Mouse (Mus musculus): ENCODE measurements at regions not wholly inside any gene's neighbourhood (a gene's known extent, or its start where the extent isn't known, plus 50 kb on each side); places are given as distances from the start of the nearest gene placed in this dataset.

DNA sequence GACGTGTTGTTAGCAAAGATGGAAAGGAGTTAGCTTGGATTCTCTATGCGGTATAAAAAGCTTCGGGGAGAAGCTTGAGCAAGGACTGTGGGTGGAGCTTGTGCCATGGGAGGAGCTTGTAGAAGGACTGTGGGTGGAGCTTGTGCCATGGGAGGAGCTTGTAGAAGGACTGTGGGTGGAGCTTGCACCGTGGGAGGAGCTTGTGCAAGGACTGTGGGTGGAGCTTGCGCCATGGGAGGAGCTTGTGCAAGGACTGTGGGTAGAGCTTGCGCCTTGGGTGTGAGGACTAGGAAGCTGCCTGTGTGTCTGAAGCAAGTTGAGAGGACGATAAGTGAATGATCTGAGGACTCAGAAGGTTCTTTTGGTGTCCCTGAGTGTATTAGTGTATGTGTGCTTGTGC lies 263.1 kb downstream of the Gm45692 start:
- ATAC-seq (replicated peaks; ENCODE audit: insufficient number of reproducible peaks, low FRiP score, low TSS enrichment): no peak
- Histone ChIP-seq H3K4me2 (no peak overlapping the region), H3K4me1 (ENCODE audit: control insufficient read depth, insufficient read depth, low read length) (peaks cover 3% of the 10 kb centered on the region; the same call in 1 of the 2 replicates), H3K36me3 (ENCODE audit: control insufficient read depth, insufficient read depth, low read length) (no peaks in the 10 kb centered on the region), H3K9ac (ENCODE audit: low read depth, low read length) (no peak overlapping the region), H3K9me3 (replicated peaks; ENCODE audit: control insufficient read depth, low read length) (no peaks in the 10 kb centered on the region), H3K4me3 (ENCODE audit: low read depth, low read length) (no peak overlapping the region), H3K27me3 (ENCODE audit: control insufficient read depth, insufficient read depth, low read length) (no peaks in the 10 kb centered on the region), H3K27ac (ENCODE audit: low read depth, low read length) (no peak overlapping the region)
- 81% methylated on average over 7 of the region's 7 CpGs for WGBS (ENCODE audit: insufficient replicate concordance)

DNA sequence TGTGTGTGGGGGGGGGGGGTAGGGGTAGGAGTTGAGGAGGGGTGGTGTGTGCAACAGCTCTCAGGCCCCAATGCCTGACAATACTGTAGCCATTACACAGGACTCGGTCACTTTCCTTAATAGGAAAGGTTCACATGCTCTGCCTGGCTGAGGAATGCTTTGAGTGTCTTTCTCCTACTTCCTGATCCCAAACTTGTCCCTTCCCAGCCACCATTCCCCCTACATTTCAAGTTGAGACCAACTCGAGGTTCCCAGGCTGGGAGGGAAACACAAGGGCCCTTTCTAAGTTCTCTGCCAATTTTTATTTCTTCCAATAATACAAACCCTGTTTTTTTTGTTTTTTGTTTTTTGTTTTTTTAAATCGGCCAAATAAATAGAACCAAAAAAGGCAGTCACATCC lies 264.6 kb downstream of the Gm45692 start:
- H3K4me2 ChIP-seq: no peak overlapping the region
- ATAC-seq (replicated peaks; ENCODE audit: insufficient number of reproducible peaks, low FRiP score, low TSS enrichment): no peak
- 43% methylated on average over 3 of the region's 3 CpGs for WGBS (ENCODE audit: insufficient replicate concordance)
- peaks cover 3% of the 10 kb centered on the region; the same call in 1 of the 2 replicates for H3K4me1 ChIP-seq (ENCODE audit: control insufficient read depth, insufficient read depth, low read length)
- H3K27me3 ChIP-seq (ENCODE audit: control insufficient read depth, insufficient read depth, low read length): no peaks in the 10 kb centered on the region
- no peak overlapping the region for H3K4me3 ChIP-seq (ENCODE audit: low read depth, low read length)
- H3K9ac ChIP-seq (ENCODE audit: low read depth, low read length): no peak overlapping the region
- no peaks in the 10 kb centered on the region for H3K9me3 ChIP-seq (replicated peaks; ENCODE audit: control insufficient read depth, low read length)
- no peaks in the 10 kb centered on the region for H3K36me3 ChIP-seq (ENCODE audit: control insufficient read depth, insufficient read depth, low read length)
- H3K27ac ChIP-seq (ENCODE audit: low read depth, low read length): no peak overlapping the region

DNA sequence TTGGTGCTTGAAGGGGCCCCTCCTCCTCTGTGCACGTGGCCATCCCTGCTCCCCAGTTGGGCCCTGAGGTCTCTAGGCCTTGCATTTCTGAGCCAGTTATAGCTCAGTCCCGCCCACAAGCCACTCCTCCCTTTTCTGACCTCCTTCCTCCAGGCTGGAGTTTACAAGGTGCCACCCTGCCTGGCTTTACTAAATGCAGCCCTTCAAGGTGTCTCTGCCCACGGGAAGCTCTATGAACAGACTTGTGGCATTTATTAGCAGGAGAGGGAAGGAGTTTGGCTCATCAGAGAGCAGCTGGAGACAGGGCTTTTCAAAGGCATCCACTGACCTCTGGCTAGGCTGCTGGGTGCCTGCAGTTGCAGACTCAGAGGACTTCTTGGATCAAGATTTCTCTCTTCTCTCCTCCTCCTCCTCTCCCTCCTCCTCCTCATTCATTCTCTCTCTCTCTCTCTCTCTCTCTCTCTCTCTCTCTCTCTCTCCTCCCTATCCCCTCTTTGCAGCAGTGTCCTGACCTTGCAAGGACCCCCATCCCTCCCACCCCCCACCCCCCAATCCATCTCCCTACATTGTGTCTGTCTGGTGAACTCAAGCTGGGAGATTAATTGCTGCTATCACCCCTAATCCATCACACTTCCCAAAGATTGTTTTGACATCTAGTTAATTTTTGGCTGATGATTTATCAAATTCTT lies 265.1 kb downstream of the Gm45692 start:
- no peak overlapping the region for H3K9ac ChIP-seq (ENCODE audit: low read depth, low read length)
- no peak for ATAC-seq (replicated peaks; ENCODE audit: insufficient number of reproducible peaks, low FRiP score, low TSS enrichment)
- H3K27ac ChIP-seq (ENCODE audit: low read depth, low read length): no peak overlapping the region
- no peaks in the 10 kb centered on the region for H3K9me3 ChIP-seq (replicated peaks; ENCODE audit: control insufficient read depth, low read length)
- 10% methylated on average over 3 of the region's 3 CpGs for WGBS (ENCODE audit: insufficient replicate concordance)
- H3K36me3 ChIP-seq (ENCODE audit: control insufficient read depth, insufficient read depth, low read length): no peaks in the 10 kb centered on the region
- no peaks in the 10 kb centered on the region for H3K27me3 ChIP-seq (ENCODE audit: control insufficient read depth, insufficient read depth, low read length)
- H3K4me1 ChIP-seq (ENCODE audit: control insufficient read depth, insufficient read depth, low read length): peaks cover 3% of the 10 kb centered on the region; the same call in 1 of the 2 replicates
- no peak overlapping the region for H3K4me2 ChIP-seq
- H3K4me3 ChIP-seq (ENCODE audit: low read depth, low read length): no peak overlapping the region

DNA sequence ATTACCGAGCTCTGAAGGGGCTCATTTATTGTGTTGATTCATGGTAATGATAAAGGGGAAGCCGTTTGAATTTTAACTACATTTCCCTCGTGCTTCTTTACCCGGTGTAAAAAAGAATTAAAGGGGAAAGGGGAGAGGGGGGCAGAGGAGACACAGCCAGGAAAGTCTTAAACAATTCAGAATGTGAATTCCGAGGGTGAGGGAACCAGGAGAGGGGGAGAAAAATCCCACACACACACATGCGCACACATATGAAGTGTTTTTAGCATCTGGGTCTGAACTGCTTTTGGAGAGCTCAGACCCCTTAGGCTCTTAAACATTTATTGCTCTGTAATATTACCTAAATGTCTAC lies 265.6 kb downstream of the Gm45692 start:
- H3K36me3 ChIP-seq (ENCODE audit: control insufficient read depth, insufficient read depth, low read length): no peaks in the 10 kb centered on the region
- H3K27me3 ChIP-seq (ENCODE audit: control insufficient read depth, insufficient read depth, low read length): no peaks in the 10 kb centered on the region
- H3K4me1 ChIP-seq (ENCODE audit: control insufficient read depth, insufficient read depth, low read length): peaks cover 3% of the 10 kb centered on the region; the same call in 1 of the 2 replicates
- H3K27ac ChIP-seq (ENCODE audit: low read depth, low read length): no peak overlapping the region
- H3K4me3 ChIP-seq (ENCODE audit: low read depth, low read length): no peak overlapping the region
- 33% methylated on average over 6 of the region's 6 CpGs for WGBS (ENCODE audit: insufficient replicate concordance)
- no peak for ATAC-seq (replicated peaks; ENCODE audit: insufficient number of reproducible peaks, low FRiP score, low TSS enrichment)
- no peak overlapping the region for H3K9ac ChIP-seq (ENCODE audit: low read depth, low read length)
- H3K4me2 ChIP-seq: no peak overlapping the region
- no peaks in the 10 kb centered on the region for H3K9me3 ChIP-seq (replicated peaks; ENCODE audit: control insufficient read depth, low read length)

DNA sequence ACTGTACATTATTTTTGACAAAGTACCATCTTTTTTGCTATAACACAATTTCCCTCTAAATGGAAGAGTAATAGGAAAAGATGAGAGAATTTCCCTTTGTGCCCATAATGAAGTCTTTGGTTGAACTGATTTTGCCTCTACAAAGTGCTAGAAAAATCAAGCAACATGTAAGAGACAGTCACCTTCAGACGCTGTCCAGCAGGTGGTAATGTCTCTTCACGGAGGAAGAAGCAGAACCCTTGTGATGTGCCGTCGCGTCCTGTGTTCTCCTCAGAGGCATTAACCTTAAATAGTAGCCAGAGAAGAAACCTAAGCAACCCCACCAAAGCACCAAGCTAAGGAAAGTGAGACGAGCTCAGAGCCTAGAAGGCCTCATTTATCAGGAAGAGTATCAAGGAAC lies 275.7 kb downstream of the Gm45692 start:
- ATAC-seq (replicated peaks; ENCODE audit: insufficient number of reproducible peaks, low FRiP score, low TSS enrichment): no peak
- Histone ChIP-seq H3K27me3 (ENCODE audit: control insufficient read depth, insufficient read depth, low read length) (no peaks in the 10 kb centered on the region), H3K9ac (ENCODE audit: low read depth, low read length) (no peak overlapping the region), H3K4me2 (no peak overlapping the region), H3K4me3 (ENCODE audit: low read depth, low read length) (no peak overlapping the region), H3K4me1 (ENCODE audit: control insufficient read depth, insufficient read depth, low read length) (no peaks in the 10 kb centered on the region), H3K36me3 (ENCODE audit: control insufficient read depth, insufficient read depth, low read length) (no peaks in the 10 kb centered on the region), H3K27ac (ENCODE audit: low read depth, low read length) (no peak overlapping the region), H3K9me3 (replicated peaks; ENCODE audit: control insufficient read depth, low read length) (no peaks in the 10 kb centered on the region)
- WGBS (ENCODE audit: insufficient replicate concordance): 70% methylated on average over 6 of the region's 6 CpGs

DNA sequence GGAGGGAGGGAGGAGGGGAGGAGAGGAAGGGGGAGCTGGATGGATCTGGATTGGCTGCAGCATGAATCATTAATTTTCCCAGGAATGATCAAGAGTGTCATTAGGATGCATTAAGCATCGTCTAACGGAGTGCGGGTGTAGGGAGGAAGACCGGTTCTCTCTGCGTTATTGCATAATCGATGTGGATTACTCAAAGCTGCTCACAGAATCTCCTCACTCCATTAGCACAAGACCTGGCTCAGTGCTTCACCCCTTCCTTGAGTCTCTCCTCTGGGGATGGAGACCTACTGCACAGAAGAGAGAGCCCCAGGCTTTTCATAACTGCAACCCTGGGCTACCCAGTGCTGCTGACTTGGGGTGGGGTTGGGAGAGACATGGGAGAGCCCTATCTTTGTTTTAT lies 300.7 kb downstream of the Gm45692 start:
- H3K27ac ChIP-seq (ENCODE audit: low read depth, low read length): no peak overlapping the region
- no peak overlapping the region for H3K4me2 ChIP-seq
- 82% methylated on average over 6 of the region's 6 CpGs for WGBS (ENCODE audit: insufficient replicate concordance)
- H3K27me3 ChIP-seq (ENCODE audit: control insufficient read depth, insufficient read depth, low read length): no peaks in the 10 kb centered on the region
- no peak for ATAC-seq (replicated peaks; ENCODE audit: insufficient number of reproducible peaks, low FRiP score, low TSS enrichment)
- H3K4me3 ChIP-seq (ENCODE audit: low read depth, low read length): no peak overlapping the region
- no peak overlapping the region for H3K9ac ChIP-seq (ENCODE audit: low read depth, low read length)
- H3K36me3 ChIP-seq (ENCODE audit: control insufficient read depth, insufficient read depth, low read length): no peaks in the 10 kb centered on the region
- no peaks in the 10 kb centered on the region for H3K4me1 ChIP-seq (ENCODE audit: control insufficient read depth, insufficient read depth, low read length)
- H3K9me3 ChIP-seq (replicated peaks; ENCODE audit: control insufficient read depth, low read length): no peaks in the 10 kb centered on the region

DNA sequence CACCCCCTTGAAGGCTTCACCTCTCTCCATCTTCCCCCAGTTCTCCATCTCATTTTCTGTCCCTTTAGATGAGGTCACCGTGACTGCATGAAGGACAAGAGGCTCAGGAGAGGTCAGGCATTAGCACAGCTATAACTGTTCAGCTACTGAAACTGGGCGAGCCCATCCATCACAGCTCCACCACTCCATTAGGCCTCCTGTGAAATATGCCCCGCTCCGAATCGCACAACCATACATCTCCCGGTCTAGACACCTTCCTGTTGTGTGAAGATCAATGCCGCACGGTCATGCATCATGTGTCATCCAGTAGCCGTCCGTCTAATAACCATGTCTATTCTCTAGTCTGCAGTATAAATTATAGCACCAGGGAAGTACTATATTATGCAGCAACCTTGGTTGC lies 301.2 kb downstream of the Gm45692 start:
- no peak overlapping the region for H3K4me3 ChIP-seq (ENCODE audit: low read depth, low read length)
- H3K4me2 ChIP-seq: no peak overlapping the region
- H3K4me1 ChIP-seq (ENCODE audit: control insufficient read depth, insufficient read depth, low read length): no peaks in the 10 kb centered on the region
- H3K9ac ChIP-seq (ENCODE audit: low read depth, low read length): no peak overlapping the region
- 77% methylated on average over 10 of the region's 10 CpGs for WGBS (ENCODE audit: insufficient replicate concordance)
- H3K27me3 ChIP-seq (ENCODE audit: control insufficient read depth, insufficient read depth, low read length): no peaks in the 10 kb centered on the region
- H3K36me3 ChIP-seq (ENCODE audit: control insufficient read depth, insufficient read depth, low read length): no peaks in the 10 kb centered on the region
- ATAC-seq (replicated peaks; ENCODE audit: insufficient number of reproducible peaks, low FRiP score, low TSS enrichment): no peak
- H3K9me3 ChIP-seq (replicated peaks; ENCODE audit: control insufficient read depth, low read length): no peaks in the 10 kb centered on the region
- H3K27ac ChIP-seq (ENCODE audit: low read depth, low read length): no peak overlapping the region

DNA sequence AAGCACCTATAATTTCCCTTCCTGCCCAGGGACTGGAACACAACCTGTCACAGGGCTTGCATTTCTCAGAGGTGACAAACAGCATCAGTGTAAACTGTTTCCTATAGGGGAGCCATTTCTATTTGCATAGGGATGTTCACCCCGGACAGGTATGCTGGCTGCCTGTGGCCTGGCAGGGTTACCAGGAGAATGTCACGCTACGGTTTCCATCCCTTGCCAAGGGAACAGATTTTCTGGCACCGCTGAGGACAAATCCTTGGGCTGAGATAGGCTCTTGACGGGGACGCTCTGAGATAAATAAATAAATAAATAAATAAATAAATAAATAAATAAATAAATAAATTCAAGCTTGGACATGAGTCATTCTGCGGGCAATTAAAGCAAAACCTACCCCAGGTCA lies 308.0 kb downstream of the Gm45692 start:
- no peaks in the 10 kb centered on the region for H3K27me3 ChIP-seq (ENCODE audit: control insufficient read depth, insufficient read depth, low read length)
- no peak overlapping the region for H3K4me2 ChIP-seq
- H3K9me3 ChIP-seq (replicated peaks; ENCODE audit: control insufficient read depth, low read length): no peaks in the 10 kb centered on the region
- no peak overlapping the region for H3K9ac ChIP-seq (ENCODE audit: low read depth, low read length)
- WGBS (ENCODE audit: insufficient replicate concordance): 89% methylated on average over 7 of the region's 7 CpGs
- ATAC-seq (replicated peaks; ENCODE audit: insufficient number of reproducible peaks, low FRiP score, low TSS enrichment): no peak
- no peak overlapping the region for H3K27ac ChIP-seq (ENCODE audit: low read depth, low read length)
- H3K4me1 ChIP-seq (ENCODE audit: control insufficient read depth, insufficient read depth, low read length): no peaks in the 10 kb centered on the region
- H3K4me3 ChIP-seq (ENCODE audit: low read depth, low read length): no peak overlapping the region
- H3K36me3 ChIP-seq (ENCODE audit: control insufficient read depth, insufficient read depth, low read length): no peaks in the 10 kb centered on the region

DNA sequence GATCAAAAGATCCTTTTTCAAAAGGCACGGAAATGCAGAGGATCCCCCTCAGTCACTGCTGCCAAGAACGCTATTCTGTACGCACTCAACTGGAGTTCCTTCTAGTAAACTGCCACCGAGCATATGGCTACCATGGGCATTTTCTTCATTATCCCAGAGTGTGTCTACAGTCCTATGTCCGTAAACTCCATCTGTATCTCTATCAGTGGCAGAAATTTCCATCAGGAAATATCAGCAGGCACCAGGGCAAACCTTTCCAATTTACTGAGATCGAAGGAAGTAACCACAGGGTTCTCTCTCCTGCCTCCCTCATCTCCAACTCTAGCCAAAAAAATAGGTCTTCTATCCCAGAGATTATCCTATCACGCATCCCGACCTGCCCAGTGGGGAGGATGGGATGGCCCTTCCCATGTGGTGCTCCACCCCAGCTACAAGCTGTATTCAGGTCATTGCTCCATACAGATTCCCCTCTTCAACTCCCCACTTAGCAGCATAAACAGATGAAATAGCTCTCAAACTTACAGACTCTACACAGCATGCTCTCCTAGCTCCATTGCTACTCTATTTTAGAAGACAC lies 310.5 kb downstream of the Gm45692 start:
- no peak overlapping the region for H3K4me2 ChIP-seq
- ATAC-seq (replicated peaks; ENCODE audit: insufficient number of reproducible peaks, low FRiP score, low TSS enrichment): no peak
- H3K4me1 ChIP-seq (ENCODE audit: control insufficient read depth, insufficient read depth, low read length): no peaks in the 10 kb centered on the region
- H3K9me3 ChIP-seq (replicated peaks; ENCODE audit: control insufficient read depth, low read length): no peaks in the 10 kb centered on the region
- H3K4me3 ChIP-seq (ENCODE audit: low read depth, low read length): no peak overlapping the region
- WGBS (ENCODE audit: insufficient replicate concordance): 78% methylated on average over 8 of the region's 8 CpGs
- no peaks in the 10 kb centered on the region for H3K27me3 ChIP-seq (ENCODE audit: control insufficient read depth, insufficient read depth, low read length)
- H3K9ac ChIP-seq (ENCODE audit: low read depth, low read length): no peak overlapping the region
- H3K36me3 ChIP-seq (ENCODE audit: control insufficient read depth, insufficient read depth, low read length): no peaks in the 10 kb centered on the region
- no peak overlapping the region for H3K27ac ChIP-seq (ENCODE audit: low read depth, low read length)
